Mouse (Mus musculus): ENCODE results near the gene Lnx2. TPM values are rescaled to one million over a fixed set of nuclear protein-coding genes. Genes with fewer than 3 reads are reported as not detected.

The Lnx2 gene
- polyA plus RNA-seq, 1 experiment from 2014 or later: 9.3 TPM

DNA sequence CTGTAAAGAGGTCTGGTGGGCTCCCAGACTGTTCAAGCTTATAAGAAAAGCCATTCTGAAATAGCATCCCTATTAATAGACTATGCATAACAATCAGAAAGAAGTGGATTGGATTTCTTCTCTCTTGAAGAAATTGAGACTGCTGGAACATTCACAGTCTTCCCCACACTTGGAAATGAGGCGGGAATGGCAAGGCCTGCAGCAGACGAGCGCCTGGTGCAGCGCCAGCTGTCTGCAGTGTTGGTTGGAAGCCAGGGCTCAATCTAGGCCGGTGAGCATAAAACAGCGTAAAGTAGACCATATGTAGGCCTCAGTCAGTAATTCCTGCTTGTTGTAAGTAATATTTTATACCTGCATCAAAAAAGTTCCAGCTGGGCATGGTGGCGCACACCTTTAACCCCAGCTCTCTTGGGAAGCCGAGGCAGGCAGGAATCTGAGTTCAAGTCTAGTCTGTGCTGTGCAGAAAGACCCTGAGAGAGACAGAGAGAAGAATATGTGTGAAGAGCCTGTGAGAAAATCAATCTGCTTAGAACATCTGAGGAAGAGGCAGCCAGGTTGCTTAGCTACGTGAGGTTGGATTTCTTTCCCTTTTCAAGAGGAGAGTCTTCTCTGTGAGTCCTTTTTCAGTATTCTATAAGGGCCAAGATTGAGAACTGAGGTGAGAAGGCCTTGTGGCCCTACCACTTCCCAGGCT, 9.0 kb upstream of the Lnx2 start:
- Histone ChIP-seq H3K36me3 (ENCODE audit: control insufficient read depth, insufficient read depth, low read length) (no peaks in the 10 kb centered on the region), H3K27ac (replicated peaks) (0 out of 2 replicates have a peak overlapping the region, but pooled peaks have one; percentile 36), H3K9ac (ENCODE audit: low read length) (no peak overlapping the region), H3K4me1 (replicated peaks; ENCODE audit: control insufficient read depth, insufficient read depth) (no peaks in the 10 kb centered on the region; the same call in 1 of the 2 replicates), H3K4me3 (ENCODE audit: low read depth, low read length) (no peak overlapping the region), H3K4me2 (replicated peaks; ENCODE audit: low read depth) (no peak overlapping the region), H3K27me3 (ENCODE audit: control insufficient read depth, insufficient read depth, low read length) (no peaks in the 10 kb centered on the region), H3K9me3 (ENCODE audit: control insufficient read depth, low read length) (no peaks in the 10 kb centered on the region)
- DNase-seq (ENCODE audit: low spot score) (no peak), ATAC-seq (ENCODE audit: low FRiP score, low TSS enrichment) (no peak)
- TF ChIP-seq EP300 (optimal IDR thresholded peaks at IDR 0.05) (no peak), CTCF (IDR thresholded peaks at IDR 0.05; ENCODE audit: low read depth) (no peak)
- 57% methylated on average over 9 of the region's 9 CpGs for WGBS

DNA sequence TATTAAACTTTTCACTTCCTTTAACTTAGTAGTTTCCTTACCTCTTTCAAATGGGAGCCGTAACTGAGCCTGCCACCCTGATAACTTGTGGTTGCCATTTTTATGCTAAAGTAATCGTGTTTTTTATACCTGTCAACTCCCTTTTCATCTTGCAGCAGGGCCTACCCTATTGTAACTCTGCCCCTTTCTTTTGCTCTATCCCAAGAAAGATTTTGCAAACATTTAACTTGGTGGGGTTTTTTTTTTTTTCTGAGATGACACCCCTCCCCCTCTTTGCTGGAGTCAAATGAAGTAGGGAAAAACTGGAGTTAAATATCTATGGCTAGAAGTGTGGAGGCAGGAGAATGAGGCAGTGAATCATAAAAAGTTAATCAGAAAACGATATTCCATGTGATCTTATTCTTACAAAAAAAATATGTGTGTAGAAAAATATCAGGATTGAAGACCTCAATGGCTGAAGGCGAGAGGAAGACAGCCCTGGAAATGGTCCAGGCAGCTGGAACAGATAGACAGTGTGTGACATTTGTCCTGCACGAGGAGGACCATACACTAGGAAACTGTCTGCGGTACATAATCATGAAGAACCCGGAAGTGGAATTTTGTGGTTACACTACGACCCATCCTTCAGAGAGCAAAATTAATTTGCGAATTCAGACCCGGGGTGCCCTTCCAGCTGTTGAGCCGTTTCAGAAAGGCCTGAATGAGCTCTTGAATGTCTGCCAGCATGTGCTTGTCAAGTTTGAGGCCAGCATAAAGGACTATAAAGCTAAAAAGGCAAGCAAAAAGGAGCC, 1.9 kb upstream of the Lnx2 start:
- no peak for ATAC-seq (ENCODE audit: low FRiP score, low TSS enrichment)
- peak overlapping the region; percentile 95 for H3K27ac ChIP-seq (replicated peaks)
- WGBS: 38% methylated on average over 11 of the region's 11 CpGs

DNA sequence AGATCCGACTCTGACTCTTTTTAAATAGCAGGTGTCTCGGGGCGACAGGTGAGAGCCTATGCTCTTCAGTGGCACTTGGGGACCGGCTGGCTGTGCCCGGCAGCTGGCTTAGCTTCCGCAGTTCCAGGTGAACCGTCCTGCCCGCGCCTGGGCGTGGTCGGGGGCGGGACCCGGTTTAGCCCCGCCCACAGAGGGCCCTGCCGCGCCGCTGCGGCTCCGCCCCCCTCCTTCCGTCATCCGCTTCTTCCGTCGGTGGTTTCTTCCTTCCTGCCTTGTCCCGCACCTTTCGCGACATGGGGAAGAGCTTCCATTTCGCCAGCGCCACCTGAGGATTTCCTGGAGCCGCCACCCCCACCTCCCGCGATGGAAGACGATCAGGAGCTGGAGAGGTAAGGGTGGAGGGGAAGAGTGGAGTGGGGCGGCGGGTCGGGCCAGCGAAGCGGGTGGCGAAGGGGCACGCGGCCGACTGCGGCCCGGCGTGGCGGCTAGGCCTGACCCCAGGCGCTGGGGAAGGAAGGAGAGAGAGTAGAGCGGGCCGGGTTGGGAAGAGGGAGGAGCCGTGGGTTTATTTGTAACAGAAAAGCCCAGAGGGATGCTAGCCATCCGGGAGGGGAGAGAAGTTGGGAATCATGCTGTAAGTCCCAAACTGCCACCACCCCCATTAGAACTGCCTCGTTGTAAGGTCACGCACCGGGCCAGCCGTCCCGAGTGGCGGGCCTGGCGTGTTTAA, 1.1 kb upstream of the Lnx2 start:
- H3K36me3 ChIP-seq (ENCODE audit: control insufficient read depth, insufficient read depth, low read length): no peaks in the 10 kb centered on the region
- DNase-seq (ENCODE audit: low spot score) (peak; percentile 97), ATAC-seq (ENCODE audit: low FRiP score, low TSS enrichment) (peak; percentile 69)
- TF ChIP-seq CTCF (IDR thresholded peaks at IDR 0.05; ENCODE audit: low read depth) (no peak; the same call in 1 of the 2 replicates), EP300 (optimal IDR thresholded peaks at IDR 0.05) (no peak)
- under 1% methylated on average over 44 of the region's 57 CpGs for WGBS
- peak overlapping the region; percentile 90 for H3K4me2 ChIP-seq (replicated peaks; ENCODE audit: low read depth)
- H3K27me3 ChIP-seq (ENCODE audit: control insufficient read depth, insufficient read depth, low read length): no peaks in the 10 kb centered on the region
- H3K27ac ChIP-seq (replicated peaks): peak overlapping the region; percentile 95
- H3K4me1 ChIP-seq (replicated peaks; ENCODE audit: control insufficient read depth, insufficient read depth): peaks cover 6% of the 10 kb centered on the region; the same call in 1 of the 2 replicates
- H3K9me3 ChIP-seq (ENCODE audit: control insufficient read depth, low read length): no peaks in the 10 kb centered on the region
- H3K9ac ChIP-seq (ENCODE audit: low read length): peak overlapping the region; percentile 84
- H3K4me3 ChIP-seq (ENCODE audit: low read depth, low read length): peak overlapping the region; percentile 71

More for the DNA sequence above, 1.9 kb upstream of the Lnx2 start:
- Histone ChIP-seq H3K4me1 (replicated peaks; ENCODE audit: control insufficient read depth, insufficient read depth) (peaks cover 6% of the 10 kb centered on the region; the same call in 1 of the 2 replicates), H3K4me3 (ENCODE audit: low read depth, low read length) (peak overlapping the region; percentile 71), H3K27me3 (ENCODE audit: control insufficient read depth, insufficient read depth, low read length) (no peaks in the 10 kb centered on the region), H3K36me3 (ENCODE audit: control insufficient read depth, insufficient read depth, low read length) (no peaks in the 10 kb centered on the region), H3K9me3 (ENCODE audit: control insufficient read depth, low read length) (no peaks in the 10 kb centered on the region), H3K4me2 (replicated peaks; ENCODE audit: low read depth) (peak overlapping the region; percentile 90), H3K9ac (ENCODE audit: low read length) (peak overlapping the region; percentile 84)
- TF ChIP-seq EP300 (optimal IDR thresholded peaks at IDR 0.05): no peak
- TF ChIP-seq CTCF (IDR thresholded peaks at IDR 0.05; ENCODE audit: low read depth): no peak
- no peak for DNase-seq (ENCODE audit: low spot score)

DNA sequence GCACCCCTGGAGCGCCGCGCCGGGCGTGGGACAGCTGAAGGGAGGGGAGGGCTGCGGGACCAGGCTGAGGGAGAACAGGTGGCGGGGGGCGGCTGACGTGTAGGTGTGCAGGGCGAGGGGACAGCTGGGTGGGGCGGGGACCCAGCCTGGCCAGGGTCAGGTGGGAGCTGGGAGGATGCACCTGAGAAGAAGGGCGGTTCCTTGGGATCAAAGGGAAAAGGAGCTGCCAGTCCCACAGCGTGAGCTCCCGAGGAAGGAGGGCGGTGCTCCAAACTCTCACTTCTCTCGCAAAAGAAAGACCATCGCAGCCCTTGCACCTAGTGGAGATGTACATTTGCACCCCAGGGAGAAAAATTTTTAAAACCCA, 396 bp upstream of the Lnx2 start, which contains the start of gene Polr1d:
TSS of gene Polr1d (plus strand) at position 252 of the 367 bp plus-strand sequence.
- ATAC-seq (ENCODE audit: low FRiP score, low TSS enrichment): no peak; the same call in 1 of the 2 replicates
- H3K4me2 ChIP-seq (replicated peaks; ENCODE audit: low read depth): peak within 1 kb of the TSS; percentile 90
- peaks cover 10% of the 10 kb centered on the region for H3K4me1 ChIP-seq (replicated peaks; ENCODE audit: control insufficient read depth, insufficient read depth)
- TF ChIP-seq EP300 (optimal IDR thresholded peaks at IDR 0.05) (no peak), CTCF (IDR thresholded peaks at IDR 0.05; ENCODE audit: low read depth) (no peak)
- H3K36me3 ChIP-seq (ENCODE audit: control insufficient read depth, insufficient read depth, low read length): no peaks in the 10 kb centered on the region
- WGBS: 0% methylated on average over 17 of the region's 17 CpGs
- no peaks in the 10 kb centered on the region for H3K9me3 ChIP-seq (ENCODE audit: control insufficient read depth, low read length)
- peak within 1 kb of the TSS; percentile 95 for H3K27ac ChIP-seq (replicated peaks)
- H3K9ac ChIP-seq (ENCODE audit: low read length): peak within 1 kb of the TSS; percentile 84
- H3K4me3 ChIP-seq (ENCODE audit: low read depth, low read length): peak within 1 kb of the TSS; percentile 71
- no peaks in the 10 kb centered on the region for H3K27me3 ChIP-seq (ENCODE audit: control insufficient read depth, insufficient read depth, low read length)
- no peak for DNase-seq (ENCODE audit: low spot score)

DNA sequence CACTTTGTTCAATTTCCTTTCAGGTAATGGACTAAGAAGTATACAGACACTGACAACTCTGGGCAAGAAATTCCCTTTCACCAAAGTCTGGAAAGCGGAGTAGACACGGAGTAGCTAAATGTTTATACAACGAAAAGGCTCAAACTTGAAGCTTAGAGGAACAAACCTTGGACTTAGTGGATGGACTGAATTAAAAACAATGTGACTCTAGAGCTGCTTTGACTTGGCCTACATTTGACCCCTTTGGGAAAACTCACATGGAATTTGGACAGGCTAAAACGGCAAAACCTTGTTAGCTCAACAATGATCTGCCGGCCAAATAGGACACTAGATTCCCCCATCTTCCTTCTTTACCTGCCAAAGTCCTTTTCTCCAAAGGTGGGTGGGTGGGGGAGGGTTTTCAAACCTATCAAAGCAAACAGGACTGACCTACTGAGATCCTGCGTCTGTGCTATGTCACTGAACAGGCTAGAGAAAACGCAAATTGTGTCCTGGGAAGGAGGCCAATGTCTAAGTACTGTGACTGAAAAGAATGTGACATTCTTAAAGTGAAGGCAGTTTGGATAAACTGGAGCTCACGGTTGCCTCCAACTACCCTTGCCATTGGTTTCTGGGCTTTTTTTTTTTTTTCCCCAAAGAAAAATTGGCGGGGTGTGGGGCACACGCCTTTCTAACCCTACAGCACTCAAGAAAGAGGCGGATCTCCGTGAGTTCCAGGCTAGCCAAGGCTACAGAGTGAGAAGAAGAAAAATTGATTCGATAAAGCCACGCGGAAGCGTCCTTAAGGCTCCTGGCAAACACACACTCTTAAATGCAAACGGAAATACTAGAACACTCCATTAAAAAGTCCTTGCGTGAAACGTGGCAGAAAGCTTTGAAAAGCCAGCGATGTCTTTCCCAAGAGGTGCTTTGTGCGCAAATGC, 1.0 kb downstream of the Lnx2 start:
- H3K4me2 ChIP-seq (replicated peaks; ENCODE audit: low read depth): peak overlapping the region; percentile 59
- peak overlapping the region; percentile 71 for H3K4me3 ChIP-seq (ENCODE audit: low read depth, low read length)
- WGBS: 5% methylated on average over 21 of the region's 21 CpGs
- ATAC-seq (ENCODE audit: low FRiP score, low TSS enrichment) (no peak), DNase-seq (ENCODE audit: low spot score) (no peak)
- peak overlapping the region; percentile 79 for H3K9ac ChIP-seq (ENCODE audit: low read length)
- no peaks in the 10 kb centered on the region for H3K9me3 ChIP-seq (ENCODE audit: control insufficient read depth, low read length)
- no peaks in the 10 kb centered on the region for H3K36me3 ChIP-seq (ENCODE audit: control insufficient read depth, insufficient read depth, low read length)
- no peaks in the 10 kb centered on the region for H3K27me3 ChIP-seq (ENCODE audit: control insufficient read depth, insufficient read depth, low read length)
- peak overlapping the region; percentile 95 for H3K27ac ChIP-seq (replicated peaks)
- H3K4me1 ChIP-seq (replicated peaks; ENCODE audit: control insufficient read depth, insufficient read depth): peaks cover 10% of the 10 kb centered on the region
- no peak for TF ChIP-seq CTCF (IDR thresholded peaks at IDR 0.05; ENCODE audit: low read depth)
- TF ChIP-seq EP300 (optimal IDR thresholded peaks at IDR 0.05): no peak
